Mouse (Mus musculus): ENCODE results near the gene Trmt1l.

Gene Trmt1l

GRCm38 (mm10) chr1:151495635-151496285 is 67.4 kb downstream of the Trmt1l start:
- 84% methylated on average over 2 of the region's 2 CpGs for WGBS

GRCm38 (mm10) chr1:151497028-151497427 is 68.7 kb downstream of the Trmt1l start:
- WGBS: 91% methylated on average over 8 of the region's 8 CpGs

- WGBS: 23% methylated on average over 2 of the region's 2 CpGs
Observed at GRCm38 (mm10) chr1:151497942-151498341, 69.6 kb downstream of the Trmt1l start.

GRCm38 (mm10) chr1:151498381-151498780 is 70.0 kb downstream of the Trmt1l start:
- 42% methylated on average over 3 of the region's 3 CpGs for WGBS

GRCm38 (mm10) chr1:151499815-151500501 is 71.6 kb downstream of the Trmt1l start:
- under 1% methylated on average over 59 of the region's 59 CpGs for WGBS

- WGBS: under 1% methylated on average over 87 of the region's 90 CpGs
Observed at GRCm38 (mm10) chr1:151500531-151501361, 72.4 kb downstream of the Trmt1l start, which contains the start of gene Rnf2. TSS of gene Rnf2 (minus strand) at chr1:151500955.

Measured in cerebral cortex, adult 2 months (tissue).